Mouse (Mus musculus) c-Kit-positive CD71-negative TER-119-negative erythroid progenitor cells, embryonic 14.5 days (primary cell): Measurements from ENCODE around the gene Gm13278.
"Not testable (repeated sequence)": the region's sequence is repeated elsewhere in the genome, so short reads cannot be mapped to it uniquely, and the experiment has no call there.

ENCODE experiments used
- DNase-seq: peaks from one replicate; pipeline ENCODE4 v3.0.0-alpha.2; 2013; ENCODE audit warnings: low read depth

The Gm13278 gene

DNA sequence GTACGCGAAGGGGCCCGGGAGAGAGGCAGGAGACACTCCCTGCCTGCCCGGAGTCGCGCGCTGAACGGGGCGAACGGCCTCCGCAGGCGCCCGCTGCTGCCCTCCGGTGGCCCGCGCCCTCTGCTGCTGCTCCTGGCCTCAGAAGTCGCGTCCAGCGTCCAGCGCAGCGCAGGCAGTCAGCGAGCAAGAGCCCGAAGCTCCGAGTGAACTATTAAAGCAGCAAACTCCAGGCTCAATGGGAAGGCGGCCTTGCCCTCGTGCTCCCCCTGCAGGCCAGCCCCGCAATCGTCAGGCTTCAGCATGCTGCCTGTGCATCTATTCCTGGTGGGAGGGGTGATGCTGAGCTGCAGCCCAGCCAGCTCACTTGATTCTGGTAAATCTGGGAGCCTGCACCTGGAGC is at the start of gene Gm13278:
Gene Gm13278, plus strand, starts transcription at position 301 of the 400 bp plus-strand sequence.
- not testable (repeated sequence) for DNase-seq

DNA sequence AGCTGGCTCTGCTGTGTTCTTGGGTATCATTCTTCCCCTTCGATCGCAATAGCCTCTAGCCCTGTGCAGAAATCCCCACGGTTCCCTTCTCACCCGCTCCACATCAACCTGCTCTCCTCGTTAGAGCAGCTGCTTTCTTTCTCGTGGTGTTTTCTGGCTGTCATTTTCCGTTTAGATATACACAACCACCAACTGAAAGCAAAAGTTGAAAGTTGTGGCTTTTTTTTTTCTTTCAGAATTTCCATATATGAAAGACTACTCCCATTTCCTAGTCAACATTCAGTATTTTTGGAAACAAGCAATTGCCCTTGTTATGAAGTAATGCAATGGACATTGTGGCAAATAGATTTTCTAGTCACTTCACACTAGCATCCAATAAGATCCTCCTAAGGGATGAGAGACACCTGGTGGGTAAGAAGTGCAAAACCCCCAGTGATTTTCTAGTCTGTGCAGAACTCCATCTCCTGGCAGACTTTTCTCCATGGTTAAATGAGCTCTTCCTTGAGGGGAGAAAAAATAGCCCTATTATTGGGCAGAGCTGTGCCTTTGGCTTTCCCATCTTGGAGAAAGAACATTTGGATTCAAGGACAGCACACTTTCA is 48.5 kb upstream of the Gm13278 start:
- no peak for DNase-seq

DNA sequence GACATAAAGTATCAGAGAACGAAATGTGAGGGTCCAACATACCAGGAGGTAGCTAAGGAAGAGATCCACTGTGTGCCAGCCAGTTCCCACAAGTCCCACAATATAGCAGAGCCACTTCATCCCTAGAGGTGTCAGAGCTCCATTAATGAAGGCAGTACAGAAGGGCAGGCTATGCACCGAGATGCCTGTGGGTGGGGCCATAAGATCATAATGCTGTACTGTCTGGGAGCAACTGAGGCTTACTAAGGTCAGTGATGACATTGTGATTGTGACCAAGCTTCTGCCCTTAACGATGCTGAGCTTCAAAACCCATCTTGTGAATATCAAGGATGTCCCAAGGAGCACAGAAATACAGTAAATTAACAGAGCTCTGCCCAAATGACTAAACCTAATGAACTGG is 47.1 kb upstream of the Gm13278 start:
- DNase-seq: no peak

DNA sequence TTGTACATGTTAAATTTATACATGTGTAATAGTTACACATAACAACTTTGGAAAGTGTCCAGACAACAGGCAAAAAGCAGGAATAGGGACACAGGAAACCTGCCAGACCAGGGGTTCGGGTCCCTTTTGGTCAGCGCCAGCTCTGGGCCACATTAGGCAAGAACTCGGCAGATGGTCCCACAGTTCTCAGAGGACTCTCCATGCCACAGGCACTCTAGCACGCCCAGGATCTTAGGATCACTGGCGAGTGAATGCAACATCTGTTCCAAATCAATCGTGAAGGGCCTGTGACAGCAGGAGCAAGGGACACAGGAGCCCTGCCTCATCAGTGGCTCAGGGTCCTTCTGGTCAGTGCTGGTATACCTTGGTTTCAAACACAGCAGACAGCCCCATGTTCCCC is 41.4 kb upstream of the Gm13278 start:
- no peak for DNase-seq

DNA sequence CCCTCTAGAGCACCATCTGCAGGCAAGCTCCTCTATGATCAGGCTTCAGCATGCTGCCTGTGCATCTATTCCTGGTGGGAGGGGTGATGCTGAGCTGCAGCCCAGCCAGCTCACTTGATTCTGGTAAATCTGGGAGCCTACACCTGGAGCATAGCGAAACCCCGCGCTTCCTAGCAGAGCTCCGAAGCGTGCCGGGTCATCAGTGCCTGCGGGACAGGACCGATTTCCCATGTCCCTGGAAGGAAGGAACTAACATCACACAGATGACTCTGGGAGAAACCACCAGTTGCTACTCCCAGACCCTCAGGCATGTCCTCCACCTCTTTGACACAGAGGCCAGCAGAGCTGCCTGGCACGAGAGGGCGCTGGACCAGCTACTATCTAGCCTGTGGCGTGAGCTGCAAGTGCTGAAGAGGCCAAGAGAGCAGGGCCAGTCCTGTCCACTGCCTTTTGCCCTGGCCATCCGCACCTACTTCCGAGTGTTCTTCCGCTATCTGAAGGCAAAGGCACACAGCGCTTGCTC is 36.5 kb upstream of the Gm13278 start, which contains the start of gene Gm13271:
Gene Gm13271, plus strand, starts transcription at position 51 of the 523 bp plus-strand sequence.
- not testable (repeated sequence) for DNase-seq

DNA sequence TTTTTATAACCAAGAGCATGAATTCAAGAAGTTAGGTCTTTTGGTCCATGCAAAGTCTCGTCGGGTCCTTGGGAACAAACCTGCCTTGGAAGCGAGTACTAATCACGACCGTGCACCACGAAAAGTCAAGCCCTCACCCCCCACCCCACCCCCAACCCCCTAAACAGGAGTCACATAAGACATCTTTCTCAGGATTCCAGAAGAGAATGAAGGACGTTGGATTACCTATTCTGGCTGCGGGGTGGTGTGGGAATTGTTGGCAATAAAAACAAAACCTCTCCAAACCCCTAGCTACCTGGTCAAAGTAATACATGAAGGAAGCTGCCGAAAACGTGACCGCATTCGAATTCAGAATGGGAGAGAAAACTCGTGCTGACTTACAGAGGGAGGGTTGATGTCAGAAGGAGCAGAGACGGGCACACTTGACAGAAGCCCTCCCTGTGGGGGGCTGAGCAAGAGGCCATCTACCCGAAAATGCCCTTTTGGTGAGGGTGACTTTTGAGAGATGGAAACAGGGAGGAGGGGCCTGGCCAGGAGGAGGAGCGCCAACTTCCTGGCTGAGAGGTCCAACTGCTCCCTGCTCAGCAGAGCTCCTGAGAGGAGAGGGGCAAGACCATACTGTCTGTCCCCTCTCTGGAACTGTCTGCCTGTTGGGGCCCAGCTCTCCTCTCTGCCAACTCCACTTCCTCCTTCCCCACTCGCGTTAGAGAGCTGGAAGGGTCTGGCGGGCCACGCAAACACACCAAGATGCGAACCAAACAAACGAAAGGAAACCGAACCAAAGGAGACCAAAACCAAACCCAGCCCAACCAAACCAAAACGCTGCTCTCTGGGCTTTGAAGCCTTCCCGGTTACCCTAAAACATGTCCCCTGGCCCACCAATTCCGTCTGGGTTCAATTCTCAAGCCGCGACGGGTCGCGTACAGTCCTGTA is 34.5 kb upstream of the Gm13278 start:
- DNase-seq: not testable (repeated sequence)

DNA sequence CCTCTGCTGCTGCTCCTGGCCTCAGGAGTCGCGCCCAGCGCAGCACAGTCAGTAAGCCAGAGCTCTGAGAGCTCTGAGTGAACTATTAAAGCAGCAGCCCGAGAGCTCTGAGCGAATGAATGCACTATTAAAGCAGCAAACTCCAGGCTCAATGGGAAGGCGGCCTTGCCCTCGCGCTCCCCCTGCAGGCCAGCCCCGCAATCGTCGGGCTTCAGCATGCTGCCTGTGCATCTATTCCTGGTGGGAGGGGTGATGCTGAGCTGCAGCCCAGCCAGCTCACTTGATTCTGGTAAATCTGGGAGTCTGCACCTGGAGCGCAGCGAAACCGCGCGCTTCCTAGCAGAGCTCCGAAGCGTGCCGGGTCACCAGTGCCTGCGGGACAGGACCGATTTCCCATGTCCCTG is 33.7 kb upstream of the Gm13278 start:
- not testable (repeated sequence) for DNase-seq

DNA sequence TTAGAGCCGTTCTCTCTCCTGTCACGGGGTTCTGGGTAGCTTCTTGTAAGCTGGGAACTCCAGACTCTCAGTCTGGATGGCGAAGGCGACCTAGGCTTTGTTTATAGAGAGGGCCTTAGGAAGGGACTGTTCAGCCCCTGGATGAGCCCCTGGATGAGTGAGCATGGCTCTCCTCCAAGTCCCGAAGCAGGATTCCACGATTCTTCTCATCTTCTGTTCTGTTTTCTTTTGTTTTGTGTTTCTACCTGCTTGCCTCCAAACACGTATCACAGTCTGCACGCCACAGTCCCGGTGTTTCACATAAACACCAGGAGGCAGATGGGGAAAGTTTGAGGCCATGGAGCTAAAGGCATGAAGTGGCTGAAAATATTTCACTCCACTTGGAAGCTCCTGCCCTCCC is 32.6 kb upstream of the Gm13278 start:
- DNase-seq: not testable (repeated sequence)

DNA sequence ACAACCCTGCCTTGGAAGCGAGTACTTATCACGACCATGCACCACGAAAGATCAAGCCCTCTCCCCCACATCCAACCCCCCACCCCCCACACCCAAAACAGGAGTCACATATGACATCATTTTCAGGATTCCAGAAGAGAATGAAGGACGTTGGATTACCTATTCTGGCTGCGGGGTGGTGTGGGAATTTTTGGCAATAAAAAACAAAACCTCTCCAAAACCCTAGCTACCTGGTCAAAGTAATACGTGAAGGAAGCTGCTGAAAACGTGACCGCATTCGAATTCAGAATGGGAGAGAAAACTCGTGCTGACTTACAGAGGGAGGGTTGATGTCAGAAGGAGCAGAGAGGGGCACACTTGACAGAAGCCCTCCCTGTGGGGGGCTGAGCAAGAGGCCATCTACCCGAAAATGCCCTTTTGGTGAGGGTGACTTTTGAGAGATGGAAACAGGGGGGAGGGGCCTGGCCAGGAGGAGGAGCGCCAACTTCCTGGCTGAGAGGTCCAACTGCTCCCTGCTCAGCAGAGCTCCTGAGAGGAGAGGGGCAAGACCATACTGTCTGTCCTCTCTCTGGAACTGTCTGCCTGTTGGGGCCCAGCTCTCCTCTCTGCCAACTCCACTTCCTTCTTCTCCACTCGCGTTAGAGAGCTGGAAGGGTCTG is 31.6 kb upstream of the Gm13278 start, which contains the start of gene Gm13283:
Gene Gm13283, plus strand, starts transcription at position 510 of the 659 bp plus-strand sequence.
- DNase-seq: not testable (repeated sequence)

DNA sequence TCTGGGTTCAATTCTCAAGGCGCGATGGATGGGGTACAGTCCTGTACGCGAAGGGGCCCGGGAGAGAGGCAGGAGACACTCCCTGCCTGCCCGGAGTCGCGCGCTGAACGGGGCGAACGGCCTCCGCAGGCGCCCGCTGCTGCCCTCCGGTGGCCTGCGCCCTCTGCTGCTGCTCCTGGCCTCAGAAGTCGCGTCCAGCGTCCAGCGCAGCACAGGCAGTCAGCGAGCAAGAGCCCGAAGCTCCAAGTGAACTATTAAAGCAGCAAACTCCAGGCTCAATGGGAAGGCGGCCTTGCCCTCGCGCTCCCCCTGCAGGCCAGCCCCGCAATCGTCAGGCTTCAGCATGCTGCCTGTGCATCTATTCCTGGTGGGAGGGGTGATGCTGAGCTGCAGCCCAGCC is 30.9 kb upstream of the Gm13278 start:
- DNase-seq: not testable (repeated sequence)

DNA sequence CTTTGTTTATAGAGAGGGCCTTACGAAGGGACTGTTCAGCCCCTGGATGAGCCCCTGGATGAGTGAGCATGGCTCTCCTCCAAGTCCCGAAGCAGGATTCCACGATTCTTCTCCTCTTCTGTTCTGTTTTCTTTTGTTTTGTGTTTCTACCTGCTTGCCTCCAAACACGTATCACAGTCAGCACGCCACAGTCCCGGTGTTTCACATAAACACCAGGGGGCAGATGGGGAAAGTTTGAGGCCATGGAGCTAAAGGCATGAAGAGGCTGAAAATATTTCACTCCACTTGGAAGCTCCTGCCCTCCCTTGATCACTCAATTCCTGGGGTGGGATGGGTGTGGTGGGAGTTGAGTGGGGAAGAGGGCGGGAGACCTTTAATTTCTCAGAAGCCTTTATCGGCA is 29.6 kb upstream of the Gm13278 start:
- DNase-seq: not testable (repeated sequence)

DNA sequence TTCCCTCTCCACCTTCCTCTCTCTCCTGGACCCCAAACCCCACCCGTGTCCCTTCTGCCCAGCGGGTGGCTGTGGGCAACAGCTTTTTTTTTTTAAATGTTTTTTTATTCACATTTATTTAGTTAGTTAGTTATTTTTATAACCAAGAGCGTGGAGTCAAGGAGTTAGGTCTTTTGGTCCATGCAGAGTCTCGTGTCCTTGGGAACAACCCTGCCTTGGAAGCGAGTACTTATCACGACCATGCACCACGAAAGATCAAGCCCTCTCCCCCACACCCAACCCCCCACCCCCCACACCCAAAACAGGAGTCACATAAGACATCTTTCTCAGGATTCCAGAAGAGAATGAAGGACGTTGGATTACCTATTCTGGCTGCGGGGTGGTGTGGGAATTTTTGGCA is 29.0 kb upstream of the Gm13278 start:
- not testable (repeated sequence) for DNase-seq

DNA sequence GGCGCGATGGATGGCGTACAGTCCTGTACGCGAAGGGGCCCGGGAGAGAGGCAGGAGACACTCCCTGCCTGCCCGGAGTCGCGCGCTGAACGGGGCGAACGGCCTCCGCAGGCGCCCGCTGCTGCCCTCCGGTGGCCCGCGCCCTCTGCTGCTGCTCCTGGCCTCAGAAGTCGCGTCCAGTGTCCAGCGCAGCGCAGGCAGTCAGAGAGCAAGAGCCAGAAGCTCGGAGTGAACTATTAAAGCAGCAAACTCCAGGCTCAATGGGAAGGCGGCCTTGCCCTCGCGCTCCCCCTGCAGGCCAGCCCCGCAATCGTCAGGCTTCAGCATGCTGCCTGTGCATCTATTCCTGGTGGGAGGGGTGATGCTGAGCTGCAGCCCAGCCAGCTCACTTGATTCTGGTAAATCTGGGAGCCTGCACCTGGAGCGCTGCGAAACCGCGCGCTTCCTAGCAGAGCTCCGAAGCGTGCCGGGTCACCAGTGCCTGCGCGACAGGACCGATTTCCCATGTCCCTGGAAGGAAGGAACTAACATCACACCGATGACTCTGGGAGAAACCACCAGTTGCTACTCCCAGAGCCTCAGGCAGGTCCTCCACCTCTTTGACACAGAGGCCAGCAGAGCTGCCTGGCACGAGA is 27.8 kb upstream of the Gm13278 start:
- not testable (repeated sequence) for DNase-seq

DNA sequence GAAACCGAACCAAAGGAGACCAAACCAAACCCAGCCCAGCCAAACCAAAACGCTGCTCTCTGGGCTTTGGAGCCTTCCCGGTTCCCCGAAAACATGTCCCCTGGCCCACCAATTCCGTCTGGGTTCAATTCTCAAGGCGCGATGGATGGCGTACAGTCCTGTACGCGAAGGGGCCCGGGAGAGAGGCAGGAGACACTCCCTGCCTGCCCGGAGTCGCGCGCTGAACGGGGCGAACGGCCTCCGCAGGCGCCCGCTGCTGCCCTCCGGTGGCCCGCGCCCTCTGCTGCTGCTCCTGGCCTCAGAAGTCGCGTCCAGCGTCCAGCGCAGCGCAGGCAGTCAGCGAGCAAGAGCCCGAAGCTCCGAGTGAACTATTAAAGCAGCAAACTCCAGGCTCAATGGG is 17.8 kb upstream of the Gm13278 start, which contains the start of gene Gm13290:
Gene Gm13290, plus strand, starts transcription at position 301 of the 400 bp plus-strand sequence.
- not testable (repeated sequence) for DNase-seq

DNA sequence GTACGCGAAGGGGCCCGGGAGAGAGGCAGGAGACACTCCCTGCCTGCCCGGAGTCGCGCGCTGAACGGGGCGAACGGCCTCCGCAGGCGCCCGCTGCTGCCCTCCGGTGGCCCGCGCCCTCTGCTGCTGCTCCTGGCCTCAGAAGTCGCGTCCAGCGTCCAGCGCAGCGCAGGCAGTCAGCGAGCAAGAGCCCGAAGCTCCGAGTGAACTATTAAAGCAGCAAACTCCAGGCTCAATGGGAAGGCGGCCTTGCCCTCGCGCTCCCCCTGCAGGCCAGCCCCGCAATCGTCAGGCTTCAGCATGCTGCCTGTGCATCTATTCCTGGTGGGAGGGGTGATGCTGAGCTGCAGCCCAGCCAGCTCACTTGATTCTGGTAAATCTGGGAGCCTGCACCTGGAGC is 14.7 kb upstream of the Gm13278 start, which contains the start of gene Gm13289:
Gene Gm13289, plus strand, starts transcription at position 301 of the 400 bp plus-strand sequence.
- not testable (repeated sequence) for DNase-seq

DNA sequence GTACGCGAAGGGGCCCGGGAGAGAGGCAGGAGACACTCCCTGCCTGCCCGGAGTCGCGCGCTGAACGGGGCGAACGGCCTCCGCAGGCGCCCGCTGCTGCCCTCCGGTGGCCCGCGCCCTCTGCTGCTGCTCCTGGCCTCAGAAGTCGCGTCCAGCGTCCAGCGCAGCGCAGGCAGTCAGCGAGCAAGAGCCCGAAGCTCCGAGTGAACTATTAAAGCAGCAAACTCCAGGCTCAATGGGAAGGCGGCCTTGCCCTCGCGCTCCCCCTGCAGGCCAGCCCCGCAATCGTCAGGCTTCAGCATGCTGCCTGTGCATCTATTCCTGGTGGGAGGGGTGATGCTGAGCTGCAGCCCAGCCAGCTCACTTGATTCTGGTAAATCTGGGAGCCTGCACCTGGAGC is 11.8 kb upstream of the Gm13278 start, which contains the start of gene Gm13272:
Gene Gm13272, plus strand, starts transcription at position 301 of the 400 bp plus-strand sequence.
- DNase-seq: not testable (repeated sequence)

DNA sequence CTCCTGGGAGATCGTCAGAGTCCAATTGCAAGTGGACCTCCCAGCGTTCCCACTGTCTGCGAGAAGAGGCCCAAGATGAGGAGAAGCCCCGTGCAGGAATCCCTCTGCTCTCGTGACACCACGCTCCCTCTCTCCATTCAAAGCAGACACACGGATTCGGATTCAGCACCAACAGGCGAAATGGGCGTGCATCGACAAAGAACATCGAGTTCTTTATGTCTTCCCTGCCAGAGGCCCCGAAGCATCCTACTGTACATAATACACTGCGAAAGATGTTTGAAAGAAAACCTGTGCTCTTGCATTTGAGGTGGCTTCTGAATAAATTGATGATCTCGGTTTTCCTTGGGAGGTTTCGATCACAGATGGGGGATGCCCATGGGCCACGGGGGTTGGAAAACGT is 11.0 kb upstream of the Gm13278 start:
- DNase-seq: not testable (repeated sequence)

DNA sequence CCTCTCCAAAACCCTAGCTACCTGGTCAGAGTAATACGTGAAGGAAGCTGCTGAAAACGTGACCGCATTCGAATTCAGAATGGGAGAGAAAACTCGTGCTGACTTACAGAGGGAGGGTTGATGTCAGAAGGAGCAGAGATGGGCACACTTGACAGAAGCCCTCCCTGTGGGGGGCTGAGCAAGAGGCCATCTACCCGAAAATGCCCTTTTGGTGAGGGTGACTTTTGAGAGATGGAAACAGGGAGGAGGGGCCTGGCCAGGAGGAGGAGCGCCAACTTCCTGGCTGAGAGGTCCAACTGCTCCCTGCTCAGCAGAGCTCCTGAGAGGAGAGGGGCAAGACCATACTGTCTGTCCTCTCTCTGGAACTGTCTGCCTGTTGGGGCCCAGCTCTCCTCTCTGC is 9.5 kb upstream of the Gm13278 start, which contains the start of gene Ifnz:
Gene Ifnz, plus strand, starts transcription at position 301 of the 400 bp plus-strand sequence.
- not testable (repeated sequence) for DNase-seq

DNA sequence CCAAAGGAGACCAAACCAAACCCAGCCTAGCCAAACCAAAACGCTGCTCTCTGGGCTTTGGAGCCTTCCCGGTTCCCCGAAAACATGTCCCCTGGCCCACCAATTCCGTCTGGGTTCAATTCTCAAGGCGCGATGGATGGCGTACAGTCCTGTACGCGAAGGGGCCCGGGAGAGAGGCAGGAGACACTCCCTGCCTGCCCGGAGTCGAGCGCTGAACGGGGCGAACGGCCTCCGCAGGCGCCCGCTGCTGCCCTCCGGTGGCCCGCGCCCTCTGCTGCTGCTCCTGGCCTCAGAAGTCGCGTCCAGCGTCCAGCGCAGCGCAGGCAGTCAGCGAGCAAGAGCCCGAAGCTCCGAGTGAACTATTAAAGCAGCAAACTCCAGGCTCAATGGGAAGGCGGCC is 9.0 kb upstream of the Gm13278 start:
- DNase-seq: not testable (repeated sequence)

DNA sequence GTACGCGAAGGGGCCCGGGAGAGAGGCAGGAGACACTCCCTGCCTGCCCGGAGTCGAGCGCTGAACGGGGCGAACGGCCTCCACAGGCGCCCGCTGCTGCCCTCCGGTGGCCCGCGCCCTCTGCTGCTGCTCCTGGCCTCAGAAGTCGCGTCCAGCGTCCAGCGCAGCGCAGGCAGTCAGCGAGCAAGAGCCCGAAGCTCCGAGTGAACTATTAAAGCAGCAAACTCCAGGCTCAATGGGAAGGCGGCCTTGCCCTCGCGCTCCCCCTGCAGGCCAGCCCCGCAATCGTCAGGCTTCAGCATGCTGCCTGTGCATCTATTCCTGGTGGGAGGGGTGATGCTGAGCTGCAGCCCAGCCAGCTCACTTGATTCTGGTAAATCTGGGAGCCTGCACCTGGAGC is 5.9 kb upstream of the Gm13278 start, which contains the start of gene Gm13276:
Gene Gm13276, plus strand, starts transcription at position 301 of the 400 bp plus-strand sequence.
- not testable (repeated sequence) for DNase-seq

DNA sequence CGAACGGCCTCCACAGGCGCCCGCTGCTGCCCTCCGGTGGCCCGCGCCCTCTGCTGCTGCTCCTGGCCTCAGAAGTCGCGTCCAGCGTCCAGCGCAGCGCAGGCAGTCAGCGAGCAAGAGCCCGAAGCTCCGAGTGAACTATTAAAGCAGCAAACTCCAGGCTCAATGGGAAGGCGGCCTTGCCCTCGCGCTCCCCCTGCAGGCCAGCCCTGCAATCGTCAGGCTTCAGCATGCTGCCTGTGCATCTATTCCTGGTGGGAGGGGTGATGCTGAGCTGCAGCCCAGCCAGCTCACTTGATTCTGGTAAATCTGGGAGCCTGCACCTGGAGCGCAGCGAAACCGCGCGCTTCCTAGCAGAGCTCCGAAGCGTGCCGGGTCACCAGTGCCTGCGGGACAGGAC is 2.9 kb upstream of the Gm13278 start, which contains the start of gene Gm13277:
Gene Gm13277, plus strand, starts transcription at position 231 of the 400 bp plus-strand sequence.
- DNase-seq: not testable (repeated sequence)
